Mouse (Mus musculus): ENCODE data around the gene Anp32e. TPM values are rescaled to one million over a fixed set of nuclear protein-coding genes. Genes with fewer than 3 reads are reported as not detected.

The Anp32e gene
- polyA plus RNA-seq, 1 experiment from 2014 or later: 164 TPM

DNA sequence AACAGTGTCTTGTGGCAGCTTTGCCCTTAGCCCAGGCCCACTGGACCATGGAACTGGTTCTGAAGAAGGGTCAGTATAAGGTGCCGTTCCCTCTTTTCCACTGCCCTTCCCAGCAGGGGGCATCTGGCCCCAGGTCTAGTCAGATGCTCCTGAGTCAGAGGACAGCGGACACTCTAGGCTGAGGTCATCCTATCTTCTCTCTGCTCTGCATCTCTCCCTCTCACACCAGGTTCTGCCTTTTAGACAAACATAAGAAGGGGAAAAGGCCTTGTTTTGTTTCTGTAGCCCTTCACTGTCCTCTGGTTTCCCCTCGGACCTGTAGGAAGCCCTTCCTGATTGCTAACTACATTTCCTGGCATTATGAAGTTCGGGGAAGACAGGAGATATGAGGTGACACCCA is 64.8 kb downstream of the Anp32e start:
- H3K9ac ChIP-seq: peak overlapping the region; percentile 97
- H3K4me3 ChIP-seq: peak overlapping the region; percentile 72
- no peaks in the 10 kb centered on the region for H3K9me3 ChIP-seq
- WGBS: 9% methylated on average over 4 of the region's 4 CpGs
- peaks cover 79% of the 10 kb centered on the region for H3K4me1 ChIP-seq
- peaks cover 41% of the 10 kb centered on the region for H3K36me3 ChIP-seq
- H3K27me3 ChIP-seq (replicated peaks): no peaks in the 10 kb centered on the region
- H3K27ac ChIP-seq (replicated peaks): peak overlapping the region; percentile 99
- no peak for ATAC-seq (ENCODE audit: extremely low read depth, insufficient number of reproducible peaks, low FRiP score, low TSS enrichment)
- H3K4me2 ChIP-seq: peak overlapping the region; percentile 87

GRCm38 (mm10) chr3:95994381-95994846 is 65.4 kb downstream of the Anp32e start:
- peaks cover 77% of the 10 kb centered on the region for H3K4me1 ChIP-seq
- peak overlapping the region; percentile 99 for H3K27ac ChIP-seq (replicated peaks)
- peak overlapping the region; percentile 72 for H3K4me3 ChIP-seq
- no peaks in the 10 kb centered on the region for H3K27me3 ChIP-seq (replicated peaks)
- H3K4me2 ChIP-seq: peak overlapping the region; percentile 87
- H3K9ac ChIP-seq: peak overlapping the region; percentile 97
- ATAC-seq (ENCODE audit: extremely low read depth, insufficient number of reproducible peaks, low FRiP score, low TSS enrichment): no peak
- H3K36me3 ChIP-seq: peaks cover 35% of the 10 kb centered on the region
- WGBS: 6% methylated on average over 6 of the region's 6 CpGs
- H3K9me3 ChIP-seq: no peaks in the 10 kb centered on the region

DNA sequence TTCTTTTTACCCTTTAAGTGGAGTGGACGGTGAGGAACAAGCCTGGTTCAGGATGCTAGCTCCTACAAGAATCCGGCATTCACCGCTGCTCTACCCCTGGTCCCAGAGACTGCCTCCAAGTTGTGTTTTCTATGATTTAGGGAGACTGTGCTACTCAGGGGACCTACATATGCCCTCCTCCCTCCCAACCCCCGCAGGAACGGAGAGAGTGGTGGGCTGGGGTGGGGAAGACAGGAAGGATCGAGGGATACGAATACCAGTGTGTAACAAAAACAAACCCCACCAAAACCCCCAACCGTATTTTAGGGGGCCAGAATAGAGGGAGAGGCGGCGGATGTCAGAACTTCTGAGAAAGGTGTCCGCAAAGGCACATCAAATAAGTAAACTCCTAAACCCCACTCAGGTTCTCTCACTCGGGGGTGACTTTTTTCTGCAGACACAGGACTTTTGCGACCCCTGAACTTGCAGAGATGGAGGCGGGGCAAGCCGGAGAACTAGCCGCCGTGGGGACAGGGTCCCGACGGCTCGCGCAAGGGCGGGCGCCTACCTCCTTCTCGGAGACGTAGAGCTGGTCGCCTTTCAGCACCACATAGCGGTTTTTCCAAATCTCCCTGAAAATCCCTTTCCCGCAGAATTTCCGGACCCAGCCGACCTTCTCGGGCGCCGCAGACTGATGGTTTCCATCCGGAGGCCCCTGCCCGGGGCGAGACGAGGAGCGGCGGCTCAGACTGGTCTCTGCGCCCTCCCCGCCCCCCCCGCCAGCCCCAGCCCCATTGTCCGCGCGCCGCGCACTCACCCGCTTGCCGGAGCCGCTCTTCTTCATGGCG is 66.1 kb downstream of the Anp32e start:
- under 1% methylated on average over 49 of the region's 51 CpGs for WGBS
- H3K9me3 ChIP-seq: no peaks in the 10 kb centered on the region
- H3K4me3 ChIP-seq: peak overlapping the region; percentile 72

DNA sequence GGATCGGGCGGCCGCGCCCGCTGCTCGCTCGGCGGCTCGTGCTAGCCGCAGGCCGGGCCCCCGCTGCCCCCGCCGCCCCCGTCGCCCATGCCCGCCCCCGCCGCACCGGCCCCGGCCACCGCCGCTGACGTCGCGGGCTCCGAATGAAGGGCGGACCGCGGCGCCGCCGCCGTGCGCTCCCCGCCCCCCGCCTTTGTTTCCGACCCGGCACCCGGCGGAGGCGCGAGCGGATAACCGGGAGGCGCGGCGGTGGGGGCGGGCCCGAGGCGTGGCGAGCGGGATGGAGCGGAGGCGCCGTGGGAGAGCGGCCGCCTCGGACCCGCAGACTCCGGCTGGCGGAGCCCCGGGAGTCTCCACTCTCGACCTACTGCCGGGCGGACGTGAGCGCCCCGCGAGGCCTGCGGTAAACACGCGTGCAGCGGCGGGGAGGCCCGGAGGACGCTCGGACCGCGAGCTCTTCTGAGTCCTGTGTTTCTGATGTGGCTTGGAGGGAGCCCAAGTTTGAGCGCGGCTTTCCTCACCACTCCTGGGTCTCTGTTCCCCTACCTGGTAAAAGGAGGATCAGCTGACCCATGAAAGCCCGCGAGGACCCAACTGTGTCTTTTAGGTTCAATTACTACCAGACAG is 66.9 kb downstream of the Anp32e start, which contains the start of gene Plekho1:
Gene Plekho1 (minus strand): TSS at position 200 of the 627 bp plus-strand sequence.
- peak within 1 kb of the TSS; percentile 87 for H3K4me2 ChIP-seq
- H3K4me1 ChIP-seq: peaks cover 77% of the 10 kb centered on the region
- peak within 1 kb of the TSS; percentile 72 for H3K4me3 ChIP-seq

More for the DNA sequence above, 66.1 kb downstream of the Anp32e start:
- Histone ChIP-seq H3K4me2 (peak overlapping the region; percentile 87), H3K27ac (replicated peaks) (peak overlapping the region; percentile 99), H3K27me3 (replicated peaks) (no peaks in the 10 kb centered on the region), H3K36me3 (peaks cover 28% of the 10 kb centered on the region), H3K9ac (peak overlapping the region; percentile 97), H3K4me1 (peaks cover 77% of the 10 kb centered on the region)
- ATAC-seq (ENCODE audit: extremely low read depth, insufficient number of reproducible peaks, low FRiP score, low TSS enrichment): no peak; the same call in 1 of the 2 replicates

GRCm38 (mm10) chr3:95996451-95997073 is 67.5 kb downstream of the Anp32e start:
- peaks cover 77% of the 10 kb centered on the region for H3K4me1 ChIP-seq
- ATAC-seq (ENCODE audit: extremely low read depth, insufficient number of reproducible peaks, low FRiP score, low TSS enrichment): no peak
- 6% methylated on average over 6 of the region's 6 CpGs for WGBS
- H3K9me3 ChIP-seq: no peaks in the 10 kb centered on the region
- H3K4me3 ChIP-seq: peak overlapping the region; percentile 72
- H3K4me2 ChIP-seq: peak overlapping the region; percentile 87
- peaks cover 14% of the 10 kb centered on the region for H3K36me3 ChIP-seq
- peak overlapping the region; percentile 97 for H3K9ac ChIP-seq
- H3K27ac ChIP-seq (replicated peaks): peak overlapping the region; percentile 99
- H3K27me3 ChIP-seq (replicated peaks): no peaks in the 10 kb centered on the region

More for the DNA sequence above, 66.9 kb downstream of the Anp32e start, which contains the start of gene Plekho1:
- H3K9ac ChIP-seq: peak within 1 kb of the TSS; percentile 97
- H3K9me3 ChIP-seq: no peaks in the 10 kb centered on the region
- whole genome bisulfite sequencing: under 1% methylated on average over 77 of the region's 84 CpGs
- H3K36me3 ChIP-seq: peaks cover 20% of the 10 kb centered on the region
- ATAC-seq (ENCODE audit: extremely low read depth, insufficient number of reproducible peaks, low FRiP score, low TSS enrichment): peak; percentile 17; the same call in 1 of the 2 replicates
- no peaks in the 10 kb centered on the region for H3K27me3 ChIP-seq (replicated peaks)
- H3K27ac ChIP-seq (replicated peaks): peak within 1 kb of the TSS; percentile 99

Other genes with a start within 250 kb of the Anp32e start
- 4.8 and 7.3 TPM in 2 replicates for gene Adamtsl4, start 241.3 kb upstream of the Anp32e start, polyA plus RNA-seq (2015; fragmentation: Nextera tagmentation; extraction: Ambion mirVana)
- 61.1 and 68.7 TPM in 2 replicates for gene Ecm1, start 189.7 kb upstream of the Anp32e start, polyA plus RNA-seq (2015; fragmentation: Nextera tagmentation; extraction: Ambion mirVana)
- 39.5 and 40.0 TPM in 2 replicates for gene Tars2, start 169.0 kb upstream of the Anp32e start, polyA plus RNA-seq (2015; fragmentation: Nextera tagmentation; extraction: Ambion mirVana)
- 17.1 and 18.0 TPM in 2 replicates for gene Rprd2, start 110.4 kb upstream of the Anp32e start, polyA plus RNA-seq (2015; fragmentation: Nextera tagmentation; extraction: Ambion mirVana)
- 25.0 and 29.1 TPM in 2 replicates for gene Prpf3, start 73.4 kb upstream of the Anp32e start, polyA plus RNA-seq (2015; fragmentation: Nextera tagmentation; extraction: Ambion mirVana)
- gene Mrps21, start 57.7 kb upstream of the Anp32e start, polyA plus RNA-seq (2015; fragmentation: Nextera tagmentation; extraction: Ambion mirVana): 362 and 399 TPM in 2 replicates
- gene Ciart, start 47.0 kb upstream of the Anp32e start, polyA plus RNA-seq (2015; fragmentation: Nextera tagmentation; extraction: Ambion mirVana): 5.7 and 6.2 TPM in 2 replicates
- gene BC028528, start 37.2 kb upstream of the Anp32e start, polyA plus RNA-seq (2015; fragmentation: Nextera tagmentation; extraction: Ambion mirVana): 38.1 and 41.8 TPM in 2 replicates
- 28.8 and 33.9 TPM in 2 replicates for gene Aph1a, start 35.3 kb upstream of the Anp32e start, polyA plus RNA-seq (2015; fragmentation: Nextera tagmentation; extraction: Ambion mirVana)
- 26.1 and 31.5 TPM in 2 replicates for gene Car14, start 24.6 kb upstream of the Anp32e start, polyA plus RNA-seq (2015; fragmentation: Nextera tagmentation; extraction: Ambion mirVana)
- gene Plekho1, start 66.8 kb downstream of the Anp32e start, polyA plus RNA-seq (2015; fragmentation: Nextera tagmentation; extraction: Ambion mirVana): 59.2 and 64.8 TPM in 2 replicates
- gene Vps45, start 129.2 kb downstream of the Anp32e start, polyA plus RNA-seq (2015; fragmentation: Nextera tagmentation; extraction: Ambion mirVana): 33.6 and 34.9 TPM in 2 replicates
- gene Otud7b, start 175.3 kb downstream of the Anp32e start, polyA plus RNA-seq (2015; fragmentation: Nextera tagmentation; extraction: Ambion mirVana): 14.9 and 17.2 TPM in 2 replicates
- gene Mtmr11, start 232.8 kb downstream of the Anp32e start, polyA plus RNA-seq (2015; fragmentation: Nextera tagmentation; extraction: Ambion mirVana): 6.4 and 7.2 TPM in 2 replicates
- gene Sf3b4, start 243.1 kb downstream of the Anp32e start, polyA plus RNA-seq (2015; fragmentation: Nextera tagmentation; extraction: Ambion mirVana): 97.7 and 98.6 TPM in 2 replicates

Data from heart, embryonic 13.5 days (tissue).